Mouse (Mus musculus): ENCODE results near the gene Txlna.

Txlna gene

GRCm38 (mm10) chr4:129625029-129625370, 15.9 kb downstream of the Txlna start:
- peak; percentile 30 to 73 for DNase-seq (ENCODE audit: low spot score in 2 of 2)

GRCm38 (mm10) chr4:129624281-129625028, 16.4 kb downstream of the Txlna start:
- peak; percentile 82 to 83 for DNase-seq (ENCODE audit: low spot score in 2 of 2)

DNA sequence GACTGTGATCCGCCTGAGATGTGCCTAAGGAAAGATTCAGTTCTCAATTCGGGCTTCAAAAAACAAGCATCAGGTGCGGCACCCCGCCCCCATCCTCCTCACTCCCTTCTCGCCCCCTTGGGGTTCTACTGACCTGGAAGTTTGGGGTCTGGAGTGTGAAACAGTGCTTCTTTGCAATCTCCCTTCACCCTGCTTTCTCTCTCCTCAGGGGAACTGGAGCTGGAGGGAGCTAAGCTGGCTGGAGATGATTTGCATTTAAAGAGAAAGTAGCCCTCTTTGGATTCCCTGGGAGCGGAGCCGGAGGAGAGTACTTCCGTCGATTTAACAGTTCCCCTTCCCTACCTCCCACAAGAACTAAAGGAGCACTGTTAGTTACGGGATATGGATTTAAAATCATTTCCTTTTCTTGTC, 17.2 kb downstream of the Txlna start, which contains the start of gene Ccdc28b:
Gene Ccdc28b (minus strand): TSS at position 267 of the 411 bp plus-strand sequence.
- DNase-seq (ENCODE audit: low spot score in 2 of 2): no peak

GRCm38 (mm10) chr4:129622803-129623535, 17.9 kb downstream of the Txlna start:
- no peak for DNase-seq (ENCODE audit: low spot score in 2 of 2)

- DNase-seq (ENCODE audit: low spot score in 2 of 2): no peak
These were observed 18.6 kb downstream of the Txlna start for GRCm38 (mm10) chr4:129622120-129622802.

- no peak for DNase-seq (ENCODE audit: low spot score in 2 of 2)
These were observed 19.5 kb downstream of the Txlna start for GRCm38 (mm10) chr4:129621283-129621841.

DNA sequence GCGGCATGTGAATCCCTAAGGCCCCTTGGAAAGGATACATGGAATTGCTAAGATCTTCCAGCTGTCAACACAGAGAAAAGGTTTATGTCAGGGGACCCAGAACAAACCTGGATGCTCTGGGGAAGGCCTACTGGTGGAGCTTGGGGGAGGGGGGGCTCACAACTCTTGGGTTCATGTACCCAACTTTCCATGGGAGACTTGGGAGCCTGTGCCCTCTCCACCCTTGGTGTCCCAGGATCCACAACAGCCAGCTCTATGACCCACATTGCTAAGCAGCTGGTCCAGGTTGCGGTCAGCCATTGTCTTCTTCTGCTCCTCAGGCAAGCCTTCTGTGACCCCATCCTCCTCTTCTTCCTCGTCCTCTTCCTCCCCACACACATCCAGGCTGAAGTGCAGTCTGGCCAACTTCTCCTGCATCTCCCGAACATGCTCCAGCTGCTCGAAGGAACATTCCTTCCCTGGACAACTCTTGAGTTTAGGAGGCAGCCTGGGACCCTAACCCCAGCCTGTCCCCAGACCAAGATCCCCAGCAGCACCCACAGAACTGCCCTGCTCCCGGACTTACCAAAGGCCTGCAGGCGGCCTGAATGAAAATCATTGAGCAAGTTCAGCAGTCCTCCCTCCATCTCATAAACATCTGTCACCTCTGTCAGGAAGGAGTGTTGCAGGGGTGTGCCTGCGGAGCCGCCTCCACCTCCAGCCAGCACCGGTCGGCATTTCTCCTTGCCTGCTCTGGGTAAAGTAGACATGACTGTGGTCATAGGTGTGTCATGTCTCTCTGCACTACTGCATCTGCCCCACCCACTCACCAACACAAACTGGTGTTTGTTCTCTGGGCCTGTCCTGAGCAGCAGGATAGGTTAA, 20.2 kb downstream of the Txlna start:
- DNase-seq (ENCODE audit: low spot score in 2 of 2): no peak

DNA sequence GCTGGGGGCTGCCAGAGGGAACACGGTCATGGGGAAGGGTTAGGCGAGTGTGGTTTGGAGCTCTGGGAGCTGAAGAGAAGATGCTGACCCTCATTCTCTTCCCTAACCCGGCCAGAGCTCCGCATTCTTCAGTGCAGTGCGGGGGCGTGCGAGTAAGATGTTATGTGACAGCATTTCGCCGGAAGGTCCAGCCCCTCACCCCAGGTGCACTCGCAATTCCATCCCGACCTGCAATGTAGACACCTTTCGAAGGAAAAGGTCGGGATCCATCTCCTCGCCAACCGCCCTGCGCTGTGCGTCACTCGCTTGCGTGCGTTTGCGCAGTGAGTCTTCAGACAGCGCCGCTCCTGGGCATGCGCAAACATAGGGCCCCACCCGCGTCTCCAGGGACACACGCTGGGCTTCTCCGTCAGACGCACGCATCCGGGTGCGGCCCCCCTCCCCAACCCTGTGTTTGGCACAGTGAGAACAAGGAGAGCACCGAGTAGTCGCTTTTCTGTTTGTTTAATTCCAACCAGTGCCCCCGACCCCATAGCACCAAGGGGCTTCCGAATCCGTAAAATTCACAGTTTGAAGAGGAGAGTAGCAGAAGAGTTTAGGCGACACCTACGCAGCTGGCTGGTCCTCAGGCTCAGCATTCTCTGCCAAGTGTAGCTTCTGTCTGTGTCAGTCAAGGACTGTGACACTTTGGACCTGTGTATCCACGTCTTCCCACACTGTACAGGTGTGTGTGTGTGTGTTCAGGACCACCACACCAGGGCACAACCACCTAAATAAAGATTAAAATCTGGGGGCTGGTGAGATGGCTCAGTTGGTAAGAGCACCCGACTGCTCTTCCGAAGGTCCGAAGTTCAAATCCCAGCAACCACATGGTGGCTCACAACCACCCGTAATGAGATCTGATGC, 21.8 kb downstream of the Txlna start, which contains the start of gene Iqcc:
Gene Iqcc (minus strand): TSS at position 314 of the 906 bp plus-strand sequence.
- peak; percentile 89 to 95 for DNase-seq (ENCODE audit: low spot score in 2 of 2)

DNA sequence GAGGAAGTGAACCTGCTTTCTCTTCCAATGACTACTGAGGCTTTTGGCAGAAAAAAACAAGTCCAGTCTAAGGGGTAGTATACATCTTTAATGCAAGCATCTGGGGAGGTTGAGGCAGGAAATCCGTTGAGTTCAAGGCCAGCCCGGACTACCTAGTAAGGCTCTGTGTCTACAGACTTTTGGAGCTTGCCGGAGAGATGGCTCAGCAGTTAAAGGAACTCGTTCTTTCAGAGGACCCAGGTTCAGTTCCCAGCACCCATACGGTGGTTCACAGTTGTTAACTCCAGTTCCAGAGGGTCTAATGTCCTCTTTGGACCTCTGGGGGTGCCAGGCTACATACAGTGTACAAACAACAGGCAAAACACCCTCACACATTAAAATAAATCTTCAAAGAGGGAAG, 22.8 kb downstream of the Txlna start:
- no peak for DNase-seq (ENCODE audit: low spot score in 2 of 2)

DNA sequence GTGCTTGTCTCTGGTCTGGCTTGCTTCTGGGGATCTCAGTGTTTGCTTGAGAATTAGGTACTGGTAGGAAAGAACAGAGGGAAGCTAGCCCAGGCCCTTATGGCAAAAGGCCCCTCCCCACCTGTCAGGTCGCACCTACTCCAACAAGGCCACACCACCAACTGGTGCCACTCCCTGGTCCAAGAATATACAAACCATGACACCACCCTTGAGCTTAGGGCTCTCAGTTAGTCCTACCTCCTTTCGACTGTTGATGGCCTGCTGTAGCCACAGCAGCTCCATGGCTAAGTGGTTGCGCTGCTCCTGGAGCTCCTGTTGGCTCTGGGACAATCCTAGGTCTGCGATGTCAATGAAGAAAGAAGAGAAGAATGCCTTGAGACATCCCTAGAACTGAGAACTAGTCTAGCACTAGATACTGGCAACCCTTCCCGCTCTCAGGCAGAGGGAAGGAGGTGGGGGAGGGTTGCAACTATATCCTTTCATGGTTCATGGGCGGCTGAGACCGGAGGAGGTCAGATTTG, 23.7 kb downstream of the Txlna start:
- no peak for DNase-seq (ENCODE audit: low spot score in 2 of 2)

- DNase-seq (ENCODE audit: low spot score in 2 of 2): no peak
These were observed 24.2 kb downstream of the Txlna start for GRCm38 (mm10) chr4:129616631-129617030.

DNA sequence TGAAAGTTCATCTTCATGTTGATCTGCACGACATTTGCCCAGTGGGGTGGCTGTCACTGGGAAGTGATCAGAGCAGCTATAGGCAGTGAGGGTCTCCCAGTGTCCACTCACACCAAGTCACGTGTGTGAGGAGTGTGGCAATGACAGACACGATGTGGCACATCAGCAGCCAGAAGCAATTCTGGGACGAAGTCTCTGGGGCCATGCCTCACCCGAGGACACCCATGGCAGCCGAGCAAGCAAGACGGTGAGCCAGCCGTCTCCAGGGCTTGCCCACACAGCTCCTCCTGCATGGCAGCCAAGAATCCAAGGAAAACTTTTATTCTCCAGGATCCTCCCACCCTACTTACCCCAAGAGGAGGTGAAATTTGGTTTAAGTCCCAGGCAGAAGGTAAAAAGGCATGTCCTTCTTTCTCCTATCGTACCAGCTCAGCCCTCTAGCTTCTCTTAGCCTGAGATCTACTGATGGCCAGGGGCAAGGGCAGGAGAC, 25.0 kb downstream of the Txlna start:
- no peak for DNase-seq (ENCODE audit: low spot score in 2 of 2)

GRCm38 (mm10) chr4:129614093-129614492, 26.8 kb downstream of the Txlna start, which contains the start of gene Dcdc2b:
Gene Dcdc2b (minus strand): TSS chr4:129614257.
- DNase-seq (ENCODE audit: low spot score in 2 of 2): no peak

DNA sequence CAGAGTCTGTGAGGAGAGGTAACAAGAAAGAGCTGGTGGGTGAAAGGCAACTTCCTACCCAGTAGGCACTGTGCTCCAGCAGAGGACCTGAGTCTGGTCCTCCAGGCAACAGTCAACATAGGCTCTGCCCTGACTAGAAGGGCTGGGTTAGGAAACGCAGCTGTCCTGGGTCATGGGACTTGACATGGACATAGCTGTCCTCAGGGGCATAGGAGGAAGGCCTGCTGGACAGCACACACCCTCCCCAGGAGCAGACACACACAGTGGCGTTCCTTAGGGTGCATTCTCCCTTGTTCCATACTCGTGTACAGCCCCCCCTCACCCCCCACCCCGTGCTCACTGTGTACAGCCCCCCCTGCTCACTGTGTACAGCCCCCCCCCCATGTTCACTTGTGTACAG, 30.4 kb downstream of the Txlna start:
- no peak for DNase-seq (ENCODE audit: low spot score in 2 of 2)

- DNase-seq (ENCODE audit: low spot score in 2 of 2): no peak
These were observed 30.8 kb downstream of the Txlna start for GRCm38 (mm10) chr4:129610026-129610425.

DNA sequence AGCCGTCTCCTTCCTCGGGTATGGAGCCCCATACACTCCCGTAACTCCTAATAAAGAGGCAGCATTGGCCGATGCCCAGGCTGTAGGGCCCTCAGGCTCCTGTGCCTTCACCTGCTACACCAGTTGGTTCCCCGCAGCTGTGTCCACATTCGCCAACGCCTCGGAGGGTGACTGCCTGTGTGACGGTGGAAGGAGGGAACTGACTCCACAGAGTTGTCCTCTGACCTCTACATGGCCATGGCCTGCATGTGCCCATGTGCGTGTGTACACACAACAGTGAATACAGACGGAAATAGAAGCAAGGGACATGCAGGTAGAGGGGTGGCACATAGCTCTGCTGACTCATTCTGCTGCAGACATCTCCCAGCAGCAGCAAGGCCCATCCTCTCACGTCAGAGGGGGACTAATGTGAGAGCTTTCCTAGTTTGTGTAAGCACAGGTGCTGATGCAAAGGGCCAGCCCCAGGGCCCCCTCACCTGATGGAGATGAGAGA, 31.7 kb downstream of the Txlna start:
- no peak for DNase-seq (ENCODE audit: low spot score in 2 of 2)

DNA sequence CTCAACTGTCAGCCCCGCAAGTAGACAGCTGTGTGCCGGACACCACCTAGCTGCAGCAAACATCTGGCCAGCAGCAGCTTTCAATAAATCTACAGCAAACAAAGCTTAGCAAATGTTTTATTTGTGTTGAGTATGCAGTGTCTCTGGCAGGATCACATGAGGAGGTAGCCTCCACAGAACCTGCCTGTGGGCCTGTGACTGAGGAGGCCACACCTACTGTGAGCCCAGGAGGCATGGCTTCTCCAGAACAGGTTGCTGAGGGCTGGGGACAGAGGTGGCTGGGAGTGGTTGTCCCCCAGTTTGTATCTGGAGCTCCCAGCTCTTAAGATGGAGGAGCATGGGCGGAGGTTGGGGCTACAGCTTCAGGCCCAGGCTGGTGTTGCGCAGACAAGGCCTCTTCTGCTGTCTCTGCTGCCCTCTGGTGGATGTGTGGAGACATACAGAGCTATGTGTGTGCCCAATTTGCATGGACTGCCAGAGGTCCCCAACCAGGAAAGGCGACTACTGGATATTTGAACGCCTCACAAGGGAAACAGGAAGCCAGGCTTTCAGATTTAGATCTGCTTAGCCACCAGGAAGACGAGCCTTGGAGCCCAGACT, 32.3 kb downstream of the Txlna start:
- DNase-seq (ENCODE audit: low spot score in 2 of 2): peak; percentile 73 to 82

DNA sequence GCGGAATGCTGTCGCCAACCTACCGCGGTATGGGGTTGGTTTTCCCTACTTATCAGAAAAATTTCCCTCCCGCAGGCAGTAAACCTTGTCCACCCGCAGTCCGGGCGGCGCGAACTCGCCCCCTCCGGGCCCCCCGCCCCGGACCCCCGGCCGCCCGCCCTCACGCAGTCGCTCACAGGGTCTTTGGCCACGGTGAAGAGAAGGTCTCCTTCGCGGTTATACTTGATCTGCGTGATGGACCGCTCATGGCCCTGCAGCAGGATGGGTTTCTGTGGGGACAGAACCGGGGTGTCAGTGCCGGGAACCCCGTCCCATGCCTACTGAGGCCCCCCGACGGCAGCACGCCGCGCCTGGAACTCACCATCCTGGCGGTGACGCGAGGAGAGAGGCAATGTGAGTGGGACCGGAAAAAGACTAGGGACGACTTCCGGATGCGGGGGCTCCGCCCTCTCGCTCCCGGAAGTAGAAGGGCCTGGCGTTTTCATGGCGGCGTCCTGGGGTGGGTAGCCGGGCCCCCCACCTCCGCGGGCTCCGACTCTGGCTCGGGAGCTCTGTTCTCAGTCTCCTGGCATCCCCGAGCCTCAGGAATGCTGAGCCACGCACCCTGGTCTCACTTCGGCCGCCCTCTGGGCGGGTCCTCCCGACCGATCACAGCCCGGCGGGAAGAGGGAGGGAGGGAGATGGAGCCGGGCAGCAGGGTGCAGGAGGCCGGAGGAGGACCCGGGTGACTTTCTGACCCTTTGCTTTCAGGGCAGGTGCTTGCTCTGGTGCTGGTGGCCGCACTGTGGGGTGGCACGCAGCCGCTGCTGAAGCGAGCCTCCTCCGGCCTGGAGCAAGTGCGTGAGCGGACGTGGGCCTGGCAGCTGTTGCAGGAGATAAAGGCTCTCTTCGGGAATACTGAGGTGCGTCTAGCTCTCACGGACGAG, 40.4 kb downstream of the Txlna start, which contains the start of the genes Eif3i and Tmem234:
Gene Eif3i (minus strand): TSS at position 416 of the 926 bp plus-strand sequence.
Gene Tmem234 (plus strand): TSS at position 436 of the 926 bp plus-strand sequence.
- peak; percentile 71 to 80 for DNase-seq (ENCODE audit: low spot score in 2 of 2)

Data from natural killer cell, adult 2 months (primary cell).